Mouse (Mus musculus) hindbrain, embryonic 11.5 days (tissue): Measurements from ENCODE around the gene Rnaset2b. TPM values are rescaled to one million over a fixed set of nuclear protein-coding genes. Genes with fewer than 3 reads are reported as not detected.
"Not testable (repeated sequence)": the region's sequence is repeated elsewhere in the genome, so short reads cannot be mapped to it uniquely, and the experiment has no call there.

Experiments
- ATAC-seq: fragments of 200-750 bp; cut with Nextera tagmentation; 2 replicates; pipeline ENCODE4 v1.8.0; 2017; ENCODE audit warnings: mild to moderate bottlenecking, moderate TSS enrichment, moderate library complexity; ENCODE audit not compliant: low FRiP score
- DNase-seq: peaks from one replicate; pipeline ENCODE4 v3.0.0-alpha.2; 2015; ENCODE audit warnings: low spot score
- H3K27ac ChIP-seq: fragments of 300-500 bp; sonication (generic); 2 replicates; pipeline ENCODE4 v1.5.1; 2014; ENCODE audit warnings: mild to moderate bottlenecking, low read depth, low read length
- H3K27me3 ChIP-seq: fragments of 300-500 bp; sonication (generic); 2 replicates; pipeline ENCODE4 v1.6.1; 2014; ENCODE audit warnings: mild to moderate bottlenecking, low read length, moderate library complexity, mixed read lengths; ENCODE audit not compliant: control insufficient read depth, insufficient read depth
- H3K36me3 ChIP-seq: fragments of 300-500 bp; sonication (generic); 2 replicates; pipeline ENCODE4 v1.6.1; 2014; ENCODE audit warnings: mild to moderate bottlenecking, low read length, moderate library complexity, mixed read lengths; ENCODE audit not compliant: control insufficient read depth, insufficient read depth
- H3K4me1 ChIP-seq: fragments of 300-500 bp; sonication (generic); replicated peaks from 2 replicates; pipeline ENCODE4 v1.6.1; 2014; ENCODE audit warnings: low read length, mixed read lengths; ENCODE audit not compliant: control insufficient read depth, insufficient read depth
- H3K4me2 ChIP-seq: fragments of 300-500 bp; sonication (generic); replicated peaks from 2 replicates; pipeline ENCODE4 v1.6.1; 2014; ENCODE audit warnings: mild to moderate bottlenecking, low read depth, low read length
- H3K4me3 ChIP-seq: fragments of 300-500 bp; sonication (generic); 2 replicates; pipeline ENCODE4 v1.5.1; 2014; ENCODE audit warnings: low read depth, low read length
- H3K9ac ChIP-seq: fragments of 300-500 bp; sonication (generic); 2 replicates; pipeline ENCODE4 v1.6.1; 2014; ENCODE audit warnings: low read depth, low read length
- H3K9me3 ChIP-seq: fragments of 300-500 bp; sonication (generic); 2 replicates; pipeline ENCODE4 v1.6.1; 2016; ENCODE audit warnings: low read length; ENCODE audit not compliant: control insufficient read depth
- WGBS: fragments of 180-500 bp; shearing (Covaris S2); extraction: QIAGEN DNeasy Blood & Tissue Kit; methylation state at CpG from one replicate; pipeline ENCODE4 v1.1.7; 2014; 5-methylcytosine and 5-hydroxymethylcytosine counted together
- polyA plus RNA-seq: library from polyadenylated mRNA; unstranded; fragments of >200 nt; fragmentation: Nextera tagmentation; extraction: Ambion mirVana; gene quantifications from 2 replicates; pipeline ENCODE4 v1.2.1, GENCODE M21; 2014

The Rnaset2b gene
- polyA plus RNA-seq, 1 experiment from 2014 or later = 115 TPM

- not testable (repeated sequence) for H3K27me3 ChIP-seq, DNase-seq, H3K4me1 ChIP-seq, H3K9ac ChIP-seq, H3K36me3 ChIP-seq, H3K9me3 ChIP-seq, H3K4me3 ChIP-seq, H3K27ac ChIP-seq, ATAC-seq, H3K4me2 ChIP-seq
- WGBS = 66% methylated on average over 5 of the region's 7 CpGs
Observed at GRCm38 (mm10) chr17:7030204-7030603, 59.8 kb downstream of the Rnaset2b start.

GRCm38 (mm10) chr17:7030622-7031174 lies 60.3 kb downstream of the Rnaset2b start:
- WGBS = 77% methylated on average over 3 of the region's 6 CpGs

GRCm38 (mm10) chr17:7033192-7034166 lies 63.0 kb downstream of the Rnaset2b start:
- H3K4me3 ChIP-seq, H3K27ac ChIP-seq, H3K36me3 ChIP-seq, ATAC-seq, H3K4me2 ChIP-seq, H3K9me3 ChIP-seq, H3K27me3 ChIP-seq, DNase-seq, H3K4me1 ChIP-seq, H3K9ac ChIP-seq: not testable (repeated sequence)
- 74% methylated on average over 2 of the region's 17 CpGs for WGBS

More at GRCm38 (mm10) chr17:7030622-7031174, 60.3 kb downstream of the Rnaset2b start:
- H3K36me3 ChIP-seq, H3K4me2 ChIP-seq, ATAC-seq, H3K27ac ChIP-seq, H3K4me3 ChIP-seq, H3K9me3 ChIP-seq, H3K4me1 ChIP-seq, DNase-seq, H3K9ac ChIP-seq, H3K27me3 ChIP-seq: not testable (repeated sequence)

Other genes with a start within 250 kb of the Rnaset2b start
- gene Ezr, start 187.8 kb upstream of the Rnaset2b start, polyA plus RNA-seq = 73.8 and 91.1 TPM in 2 replicates
- gene Rsph3b, start 22.0 kb upstream of the Rnaset2b start, polyA plus RNA-seq = 50.5 and 50.8 TPM in 2 replicates
- 57.1 TPM in 2 replicates for gene Tagap1, start 9.5 kb upstream of the Rnaset2b start, polyA plus RNA-seq
- gene Gm49721, start 8.3 kb downstream of the Rnaset2b start, polyA plus RNA-seq = 0.18 TPM in 1 of 2 replicates, not detected in the other
- not detected in 2 replicates for gene Gm1604a, start 54.9 kb downstream of the Rnaset2b start, polyA plus RNA-seq
- 22.5 and 27.2 TPM in 2 replicates for gene Rps6ka2, start 199.5 kb downstream of the Rnaset2b start, polyA plus RNA-seq